Mouse (Mus musculus): Measurements from ENCODE around the gene Rrm2.
"Not testable (repeated sequence)": the region's sequence is repeated elsewhere in the genome, so short reads cannot be mapped to it uniquely, and the experiment has no call there.

GRCm38 (mm10) chr12:24701621-24702020, 6.4 kb upstream of the Rrm2 start:
- not testable (repeated sequence) for TF ChIP-seq POLR2A (IDR thresholded peaks at IDR 0.05; ENCODE audit: borderline replicate concordance, low read depth, low read length); CTCF (IDR thresholded peaks at IDR 0.05; ENCODE audit: low read depth, low read length)

Measured in bone marrow macrophage, adult 2 months (primary cell).